Mouse (Mus musculus): ENCODE data around the gene Vmn2r13. TPM values are rescaled to one million over a fixed set of nuclear protein-coding genes. Genes with fewer than 3 reads are reported as not detected.
"Not testable (repeated sequence)": the region's sequence is repeated elsewhere in the genome, so short reads cannot be mapped to it uniquely, and the experiment has no call there.

The Vmn2r13 gene
- not detected in 2 replicates for polyA plus RNA-seq (2015; fragmentation: Nextera tagmentation; extraction: Ambion mirVana)

DNA sequence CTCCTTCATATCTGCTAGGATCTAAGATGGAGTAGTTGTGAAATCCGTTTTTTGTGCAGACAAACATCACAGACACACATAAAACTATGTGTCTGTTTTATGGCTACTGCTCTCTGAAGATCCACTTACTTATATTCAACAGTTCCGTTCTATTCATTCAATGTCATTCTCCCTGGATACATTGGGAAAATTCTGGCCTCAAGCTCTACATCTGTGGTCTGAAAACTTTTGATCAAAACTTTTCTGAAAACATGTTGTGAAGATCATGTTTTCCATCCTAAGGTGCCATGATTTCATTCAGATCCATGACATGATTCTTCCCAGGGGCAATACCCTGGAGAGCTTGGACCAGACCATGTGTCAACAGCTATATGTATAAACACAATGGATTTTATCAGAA, at the start of gene Vmn2r13:
TSS of gene Vmn2r13 (minus strand) at position 101 of the 400 bp plus-strand sequence.
- not testable (repeated sequence) for H3K9ac ChIP-seq; H3K4me3 ChIP-seq; H3K4me2 ChIP-seq (replicated peaks); H3K9me3 ChIP-seq; H3K4me1 ChIP-seq; H3K36me3 ChIP-seq; ATAC-seq (ENCODE audit: low FRiP score, low read depth); H3K27ac ChIP-seq; H3K27me3 ChIP-seq
- WGBS = 57% methylated on average over 2 of the region's 2 CpGs

DNA sequence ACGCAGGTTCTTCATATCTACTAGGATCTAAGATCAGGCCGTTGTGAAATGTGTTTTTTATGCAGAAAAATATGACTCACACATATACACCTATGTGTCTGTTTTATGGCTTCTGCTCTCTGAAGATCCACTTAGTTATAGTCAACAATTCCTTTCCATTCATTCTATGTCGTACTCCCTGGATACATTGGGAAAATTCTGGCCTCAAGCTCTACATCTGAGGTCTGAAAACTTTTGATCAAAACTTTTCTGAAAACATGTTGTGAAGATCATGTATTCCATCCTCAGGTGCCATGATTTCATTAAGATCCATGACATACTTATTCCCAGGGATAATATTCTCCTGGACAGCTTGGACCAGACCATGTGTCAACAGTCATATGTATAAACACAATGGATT, 32.6 kb upstream of the Vmn2r13 start, which contains the start of gene Vmn2r14:
TSS of gene Vmn2r14 (minus strand) at position 101 of the 400 bp plus-strand sequence.
- Histone ChIP-seq H3K9me3 (peaks cover 11% of the 10 kb centered on the region; the same call in 1 of the 2 replicates), H3K4me3 (no peak within 1 kb of the TSS), H3K4me2 (replicated peaks) (no peak within 1 kb of the TSS), H3K4me1 (no peaks in the 10 kb centered on the region), H3K27ac (no peak within 1 kb of the TSS), H3K27me3 (no peaks in the 10 kb centered on the region), H3K9ac (no peak within 1 kb of the TSS), H3K36me3 (no peaks in the 10 kb centered on the region)
- 67% methylated on average over 3 of the region's 3 CpGs for WGBS
- no peak for ATAC-seq (ENCODE audit: low FRiP score, low read depth)

DNA sequence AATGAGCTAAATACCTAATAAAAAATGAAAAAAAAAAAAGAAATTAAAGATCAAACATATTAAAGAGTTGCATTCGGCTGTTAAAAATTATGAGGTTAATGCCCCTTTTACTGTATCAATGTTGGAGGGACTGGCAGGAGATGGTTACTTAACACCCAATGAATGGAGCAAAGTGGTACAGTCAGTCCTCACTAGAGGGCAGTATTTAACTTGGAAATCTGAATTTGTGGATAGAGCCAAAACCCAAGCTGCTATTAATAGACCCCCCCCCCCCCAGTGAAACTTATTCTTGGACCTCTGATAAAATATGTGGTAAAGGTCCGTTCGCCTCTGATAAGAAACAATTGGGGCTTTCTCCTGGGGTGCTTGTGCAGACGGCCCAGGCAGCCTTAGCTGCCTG, 25.1 kb downstream of the Vmn2r13 start:
- not testable (repeated sequence) for ATAC-seq (ENCODE audit: low FRiP score, low read depth); H3K36me3 ChIP-seq; H3K4me1 ChIP-seq; H3K9ac ChIP-seq; H3K27ac ChIP-seq; H3K4me3 ChIP-seq; H3K4me2 ChIP-seq (replicated peaks); H3K27me3 ChIP-seq
- WGBS = 88% methylated on average over 4 of the region's 4 CpGs
- peaks cover 11% of the 10 kb centered on the region; the same call in 1 of the 2 replicates for H3K9me3 ChIP-seq

DNA sequence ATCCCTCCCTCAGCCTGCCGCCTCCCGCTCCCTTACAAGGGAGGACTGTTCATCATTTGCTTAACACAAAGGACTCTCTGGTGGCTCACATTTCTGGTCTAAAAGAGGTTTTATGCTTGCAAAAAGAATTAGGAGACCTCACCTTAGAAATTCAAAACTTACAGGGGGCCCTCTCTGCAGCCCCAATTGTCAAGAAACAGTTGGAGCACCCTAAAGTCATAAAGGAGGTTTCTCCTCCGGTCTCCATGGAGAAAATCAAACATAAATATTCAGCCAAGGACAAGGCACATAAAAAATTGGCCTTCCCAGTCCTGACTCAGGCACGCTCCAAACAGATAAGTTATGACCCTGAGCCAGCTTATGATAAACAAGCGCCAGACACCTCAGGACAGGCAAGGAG, 31.9 kb downstream of the Vmn2r13 start:
- Histone ChIP-seq H3K36me3 (no peaks in the 10 kb centered on the region), H3K4me1 (no peaks in the 10 kb centered on the region), H3K27me3 (no peaks in the 10 kb centered on the region), H3K4me3 (no peak overlapping the region), H3K27ac (no peak overlapping the region), H3K4me2 (replicated peaks) (no peak overlapping the region), H3K9me3 (no peaks in the 10 kb centered on the region; the same call in none of the 2 replicates), H3K9ac (no peak overlapping the region)
- 86% methylated on average over 5 of the region's 5 CpGs for WGBS
- ATAC-seq (ENCODE audit: low FRiP score, low read depth) = no peak

DNA sequence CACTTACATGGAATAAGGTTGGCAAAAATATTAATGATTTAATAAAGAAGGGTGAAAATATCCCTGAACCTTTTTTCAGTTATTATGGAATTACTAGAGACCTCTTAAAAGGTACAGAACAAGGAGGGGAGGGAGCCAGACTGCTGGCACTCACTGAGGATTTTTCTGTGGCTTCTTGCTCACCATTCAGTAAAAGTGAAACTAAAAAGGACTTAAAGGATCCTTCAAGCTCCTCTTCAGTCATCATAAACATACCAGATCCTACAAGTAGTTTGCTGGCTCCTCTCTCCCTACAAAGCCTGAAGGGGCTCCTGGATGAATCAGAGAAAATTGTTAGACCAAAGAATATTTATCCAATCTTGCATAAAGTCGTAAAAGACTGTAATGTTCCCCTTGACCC, 32.4 kb downstream of the Vmn2r13 start:
- ATAC-seq (ENCODE audit: low FRiP score, low read depth); H3K4me2 ChIP-seq (replicated peaks); H3K9me3 ChIP-seq; H3K36me3 ChIP-seq; H3K27me3 ChIP-seq; H3K4me3 ChIP-seq; H3K9ac ChIP-seq; H3K4me1 ChIP-seq; H3K27ac ChIP-seq: not testable (repeated sequence)
- WGBS = 67% methylated on average over 1 of the region's 1 CpGs

DNA sequence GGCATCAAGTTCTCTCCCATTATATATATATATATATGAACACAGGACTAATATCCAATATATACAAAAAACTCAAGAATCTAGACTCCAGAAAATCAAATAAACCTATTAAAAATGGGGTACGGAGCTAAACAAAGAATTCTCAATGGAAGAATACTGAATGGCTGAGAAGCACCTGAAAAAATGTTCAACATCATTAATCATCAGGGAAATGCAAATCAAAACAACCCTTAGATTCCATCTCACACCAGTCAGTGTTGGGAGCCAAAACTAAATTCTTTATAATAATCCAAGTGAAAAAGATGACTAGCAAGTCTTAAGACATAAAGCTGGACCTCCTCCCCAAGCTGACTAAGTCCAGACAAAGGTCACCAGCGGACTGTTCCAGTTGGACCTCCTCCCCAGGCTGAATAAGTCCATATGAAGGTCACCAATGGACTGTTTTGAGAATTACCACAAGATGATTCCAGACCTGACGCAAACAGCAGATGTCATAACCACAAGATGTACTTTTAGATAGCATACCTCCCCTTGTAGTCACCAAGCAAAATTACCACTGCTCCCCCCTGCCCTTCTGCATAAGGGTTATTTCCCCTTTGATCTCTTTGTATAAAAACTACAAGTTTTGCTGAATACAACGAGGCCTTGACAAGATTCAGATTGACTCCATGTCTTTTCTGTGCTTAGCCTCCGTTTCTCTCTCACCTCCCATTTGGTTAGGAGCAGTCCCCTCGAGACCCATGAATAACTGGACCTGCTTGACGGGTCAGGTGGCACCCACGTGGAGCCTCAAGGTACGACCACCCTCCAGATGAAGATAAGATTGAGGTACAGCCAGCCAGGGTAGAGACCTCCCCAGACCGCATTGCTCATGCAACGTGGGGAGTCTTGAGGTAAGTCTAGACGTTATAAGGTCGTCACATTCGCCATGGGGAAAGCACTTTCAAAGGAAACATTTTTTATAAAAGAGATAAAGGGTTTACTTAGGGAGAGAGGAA, 33.2 kb downstream of the Vmn2r13 start:
- not testable (repeated sequence) for H3K9me3 ChIP-seq; ATAC-seq (ENCODE audit: low FRiP score, low read depth); H3K27ac ChIP-seq; H3K27me3 ChIP-seq; H3K4me2 ChIP-seq (replicated peaks); H3K9ac ChIP-seq; H3K4me3 ChIP-seq; H3K36me3 ChIP-seq; H3K4me1 ChIP-seq
- 80% methylated on average over 14 of the region's 14 CpGs for WGBS

DNA sequence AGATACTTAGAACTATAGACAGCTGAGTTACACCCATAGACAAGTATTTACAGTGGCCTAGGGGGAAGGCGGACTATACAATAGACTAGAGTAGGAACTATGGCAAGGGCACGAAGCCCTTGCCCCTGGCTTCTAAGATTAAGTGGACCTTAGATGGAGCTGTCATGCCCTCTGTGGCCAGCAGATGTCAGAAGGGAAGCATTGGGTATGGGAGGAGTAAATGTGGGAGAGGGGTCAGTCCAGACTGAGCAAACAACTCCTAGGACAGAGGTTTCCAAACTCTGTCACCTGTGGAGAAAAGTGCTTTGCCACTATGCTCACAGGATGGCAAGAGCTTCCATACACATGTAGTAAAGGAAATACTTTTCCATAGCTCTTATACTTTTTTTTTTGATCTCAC, 52.5 kb downstream of the Vmn2r13 start:
- no peak overlapping the region for H3K9ac ChIP-seq
- no peaks in the 10 kb centered on the region for H3K27me3 ChIP-seq
- no peak overlapping the region for H3K4me3 ChIP-seq
- H3K4me1 ChIP-seq = no peaks in the 10 kb centered on the region
- no peak overlapping the region for H3K4me2 ChIP-seq (replicated peaks)
- WGBS = 76% methylated on average over 2 of the region's 2 CpGs
- H3K9me3 ChIP-seq = peaks cover 14% of the 10 kb centered on the region
- H3K36me3 ChIP-seq = no peaks in the 10 kb centered on the region
- H3K27ac ChIP-seq = no peak overlapping the region
- no peak for ATAC-seq (ENCODE audit: low FRiP score, low read depth)

DNA sequence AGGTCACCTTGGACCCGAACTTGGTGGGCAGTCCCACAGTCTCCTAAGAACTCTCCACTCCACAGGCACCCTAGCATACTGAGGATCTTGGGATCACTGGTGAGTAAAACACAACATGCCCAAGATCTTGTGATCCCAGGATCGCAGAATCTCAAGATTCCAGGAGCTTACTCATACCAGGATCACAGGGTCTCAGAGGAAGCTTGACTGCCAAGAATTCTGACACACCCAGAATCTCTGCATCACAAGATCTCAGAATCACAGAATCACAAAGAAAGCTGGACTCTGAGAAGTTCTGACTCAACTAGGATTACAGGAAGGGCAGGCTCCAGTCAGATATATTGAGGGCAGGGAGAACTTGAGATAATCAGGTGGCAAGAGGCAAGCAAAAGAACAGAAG, 55.3 kb downstream of the Vmn2r13 start:
- Histone ChIP-seq H3K4me2 (replicated peaks) (no peak overlapping the region), H3K27ac (no peak overlapping the region), H3K9ac (no peak overlapping the region), H3K4me3 (no peak overlapping the region), H3K27me3 (no peaks in the 10 kb centered on the region), H3K36me3 (no peaks in the 10 kb centered on the region), H3K9me3 (peaks cover 19% of the 10 kb centered on the region), H3K4me1 (no peaks in the 10 kb centered on the region)
- 66% methylated on average over 2 of the region's 2 CpGs for WGBS
- ATAC-seq (ENCODE audit: low FRiP score, low read depth) = no peak

Other genes starting within 250 kb of the Vmn2r13 start
- not detected in 2 replicates for gene Vmn2r10, start 185.7 kb downstream of the Vmn2r13 start, polyA plus RNA-seq (2015; fragmentation: Nextera tagmentation; extraction: Ambion mirVana)
- not detected in 2 replicates for gene Vmn2r11, start 132.6 kb downstream of the Vmn2r13 start, polyA plus RNA-seq (2015; fragmentation: Nextera tagmentation; extraction: Ambion mirVana)
- not detected in 2 replicates for gene Vmn2r12, start 94.2 kb downstream of the Vmn2r13 start, polyA plus RNA-seq (2015; fragmentation: Nextera tagmentation; extraction: Ambion mirVana)
- not detected in 2 replicates for gene Vmn2r14, start 32.5 kb upstream of the Vmn2r13 start, polyA plus RNA-seq (2015; fragmentation: Nextera tagmentation; extraction: Ambion mirVana)
- gene Vmn2r15, start 105.4 kb upstream of the Vmn2r13 start, polyA plus RNA-seq (2015; fragmentation: Nextera tagmentation; extraction: Ambion mirVana) = not detected in 2 replicates
- not detected in 2 replicates for gene Vmn2r16, start 138.0 kb upstream of the Vmn2r13 start, polyA plus RNA-seq (2015; fragmentation: Nextera tagmentation; extraction: Ambion mirVana)
- not detected in 2 replicates for gene Vmn2r17, start 227.5 kb upstream of the Vmn2r13 start, polyA plus RNA-seq (2015; fragmentation: Nextera tagmentation; extraction: Ambion mirVana)